Mouse (Mus musculus) right cerebral cortex, adult 2 months (tissue): ENCODE results near the gene Pip5k1a.
"Not testable (repeated sequence)": the region's sequence is repeated elsewhere in the genome, so short reads cannot be mapped to it uniquely, and the experiment has no call there.

Experiments
- DNase-seq, 2 experiments: peaks; one replicate each; pipeline ENCODE4 v3.0.0; 2021 to 2022; ENCODE audit warnings: low spot score in 2 of 2

The Pip5k1a gene

GRCm38 (mm10) chr3:95112760-95113159 is 6.0 kb upstream of the Pip5k1a start:
- DNase-seq: no peak

GRCm38 (mm10) chr3:95110911-95111726 is 4.4 kb upstream of the Pip5k1a start, which contains the start of gene Vps72:
TSS of gene Vps72 (plus strand) at chr3:95111022.
- DNase-seq: peak; percentile 94

DNA sequence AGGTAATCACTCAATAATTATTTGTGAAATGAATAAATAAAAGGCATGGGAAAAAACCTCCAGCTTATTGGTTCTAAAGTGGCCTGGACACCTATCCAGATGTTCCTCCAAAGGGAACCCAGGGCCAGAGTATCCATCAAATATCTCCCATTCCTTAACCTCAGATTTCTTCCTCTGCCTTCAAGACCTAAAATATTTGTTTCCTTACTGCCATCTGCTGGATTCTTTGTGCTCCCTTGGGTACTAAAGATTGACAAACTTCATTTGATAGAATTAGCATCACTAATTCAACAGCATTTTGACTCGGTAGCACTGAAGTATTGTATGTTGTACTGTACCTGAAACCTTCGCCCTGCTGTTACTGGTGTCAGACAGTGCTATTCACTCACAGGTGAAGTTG is 1.2 kb upstream of the Pip5k1a start:
- no peak for DNase-seq

GRCm38 (mm10) chr3:95107308-95107707 is 578 bp upstream of the Pip5k1a start:
- not testable (repeated sequence) for DNase-seq

DNA sequence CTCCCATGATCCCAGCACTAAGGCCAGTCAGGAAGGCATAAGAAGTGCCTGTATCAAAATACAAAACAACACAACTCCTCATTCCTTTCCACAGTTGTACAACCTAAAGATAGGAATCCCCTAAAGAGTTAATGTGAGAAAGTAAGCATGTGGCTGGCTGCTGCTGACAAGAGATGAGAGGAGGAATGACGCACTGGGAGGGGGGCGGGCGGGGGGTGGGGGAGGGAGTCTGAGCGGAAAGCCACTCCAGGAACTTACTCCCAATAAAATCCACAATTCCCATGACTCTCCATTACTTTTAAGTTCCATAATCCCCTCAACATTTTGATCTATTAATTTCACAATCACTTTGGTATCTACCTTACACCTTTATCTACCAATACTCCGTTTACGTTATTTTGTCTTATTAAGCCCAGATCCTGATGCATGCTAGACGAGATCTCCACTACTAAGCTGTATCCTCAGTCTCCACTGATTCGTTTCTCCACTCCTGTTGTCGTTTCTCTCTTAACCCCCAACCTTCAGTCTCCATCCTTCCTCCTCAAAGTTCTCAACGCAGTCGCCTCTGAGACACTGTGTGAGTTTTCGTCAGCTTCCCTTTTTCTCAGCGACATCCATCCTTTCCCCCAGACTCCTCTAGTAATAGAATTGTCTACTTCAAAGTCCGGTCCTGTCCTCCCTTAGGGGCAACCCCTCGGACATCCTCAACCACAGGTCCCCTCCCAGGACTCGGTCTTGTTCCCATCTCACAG is 968 bp downstream of the Pip5k1a start:
- DNase-seq: no peak

DNA sequence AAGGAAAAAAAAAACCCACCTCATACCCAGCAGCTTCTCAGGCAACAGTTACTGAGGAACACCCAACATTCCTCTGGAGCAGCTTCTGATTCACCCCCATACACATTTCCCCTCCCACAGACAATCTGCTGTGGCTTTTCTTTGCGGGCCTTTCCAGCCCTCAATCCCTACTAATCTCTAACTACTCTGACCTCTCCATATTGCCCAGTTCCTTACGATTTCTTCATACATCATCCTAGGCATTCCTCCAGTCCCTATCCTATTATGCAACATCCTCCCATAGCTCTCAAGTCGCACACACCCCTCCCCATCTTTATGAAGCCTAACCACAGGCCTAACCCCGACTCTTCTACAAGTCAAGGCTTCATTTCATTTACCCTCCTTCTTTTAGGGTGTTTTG is 1.6 kb downstream of the Pip5k1a start:
- DNase-seq: peak; percentile 53 to 65

DNA sequence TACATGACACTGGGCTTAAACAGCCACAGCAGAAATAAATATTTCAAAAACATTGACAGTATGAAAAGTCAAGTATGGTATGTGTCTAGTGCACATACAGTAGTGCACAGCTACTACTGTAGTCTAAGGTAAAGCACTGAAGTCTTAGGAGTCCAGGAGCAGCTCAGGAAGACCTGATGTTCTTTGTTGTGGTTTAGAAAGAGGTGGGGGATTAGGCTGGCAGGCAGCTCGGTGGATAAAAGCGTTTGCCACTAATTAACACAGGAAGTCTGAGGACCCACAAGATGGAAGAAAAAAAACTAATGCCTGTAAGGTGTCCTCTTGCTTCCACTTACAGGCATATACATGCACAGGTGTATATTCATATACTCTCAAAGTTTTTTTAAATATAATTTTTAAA is 5.9 kb downstream of the Pip5k1a start:
- DNase-seq: no peak

GRCm38 (mm10) chr3:95088071-95088470 is 18.7 kb downstream of the Pip5k1a start:
- no peak for DNase-seq

GRCm38 (mm10) chr3:95071606-95072005 is 35.1 kb downstream of the Pip5k1a start:
- DNase-seq: no peak

DNA sequence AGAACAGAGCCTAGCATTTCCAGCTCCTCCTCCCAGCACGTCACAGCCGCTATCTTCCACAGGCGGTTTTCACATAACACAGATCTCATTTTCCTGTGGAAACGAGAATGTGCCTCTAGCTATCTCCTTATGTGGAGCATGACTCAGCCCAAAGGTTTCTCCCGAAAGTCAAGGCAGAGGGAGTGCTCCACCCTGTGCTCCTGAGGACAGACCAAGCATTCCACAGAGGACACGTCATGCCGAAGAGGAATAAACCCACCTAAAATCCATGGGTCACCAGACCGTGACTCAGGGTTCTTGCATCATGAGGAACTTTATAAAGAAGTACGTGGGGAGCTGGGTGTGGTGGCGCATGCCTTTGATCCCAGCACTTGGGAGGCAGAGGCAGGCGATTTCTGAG is 40.2 kb downstream of the Pip5k1a start:
- DNase-seq: peak; percentile 13 to 19

GRCm38 (mm10) chr3:95066095-95066494 is 40.6 kb downstream of the Pip5k1a start:
- DNase-seq: no peak

GRCm38 (mm10) chr3:95065553-95065952 is 41.2 kb downstream of the Pip5k1a start:
- DNase-seq: no peak

GRCm38 (mm10) chr3:95063741-95064140 is 43.0 kb downstream of the Pip5k1a start:
- DNase-seq: no peak

- DNase-seq: peak; percentile 57 to 59
Measured at GRCm38 (mm10) chr3:95058078-95058477, 48.7 kb downstream of the Pip5k1a start.

DNA sequence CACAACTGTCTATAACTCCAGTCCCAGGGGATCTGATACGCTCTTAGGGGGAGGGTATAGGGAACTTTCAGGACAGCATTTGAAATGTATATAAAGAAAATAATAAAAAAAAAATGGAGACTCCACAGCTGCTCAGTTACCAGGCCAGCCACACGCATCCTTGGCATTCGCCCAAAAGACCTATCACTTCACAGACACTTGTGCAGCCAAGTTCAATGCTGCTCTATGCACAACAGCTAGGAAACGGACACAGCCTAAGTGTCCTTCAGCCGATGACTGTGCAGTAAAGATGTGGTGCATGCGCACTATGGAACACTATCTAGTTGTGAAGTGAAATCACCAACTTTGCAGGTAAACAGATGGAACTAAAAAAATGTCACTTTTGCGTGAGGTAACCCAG is 50.5 kb downstream of the Pip5k1a start:
- no peak for DNase-seq

DNA sequence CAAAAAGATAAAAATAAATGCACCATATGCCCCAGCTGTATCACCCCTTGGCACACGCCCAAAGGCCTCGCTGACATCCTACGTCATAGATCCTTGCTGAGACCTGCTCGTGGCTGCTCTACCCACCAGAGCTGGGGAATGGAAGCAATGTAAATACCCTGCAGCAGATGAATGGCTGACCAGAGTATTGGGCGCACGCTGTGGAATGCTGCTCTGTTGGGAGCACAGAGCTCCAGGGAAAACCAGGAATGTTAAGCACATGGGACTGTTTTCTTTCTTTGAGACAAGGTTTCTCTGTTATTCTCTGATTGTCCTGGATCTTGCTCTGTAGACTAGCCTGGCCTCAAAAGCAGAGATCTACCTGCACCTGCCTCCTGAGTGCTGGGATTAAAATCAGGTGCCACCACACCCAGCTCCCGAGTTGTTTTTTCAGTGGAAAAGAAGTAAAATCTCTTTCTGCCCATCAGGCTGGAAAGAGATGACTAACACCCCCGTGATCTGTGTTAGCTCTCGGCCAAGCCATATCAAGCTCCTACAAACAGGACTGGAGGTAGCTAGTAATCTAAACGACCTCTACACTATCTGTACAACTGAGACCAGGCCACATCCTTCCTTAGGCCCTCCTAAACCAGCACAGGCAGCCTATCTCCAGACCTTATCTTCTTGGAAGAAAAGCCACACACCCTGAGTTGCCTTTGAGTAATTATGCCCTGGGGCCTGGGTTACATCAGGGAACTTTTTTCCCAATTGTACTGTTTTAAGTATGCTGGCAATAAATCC is 52.1 kb downstream of the Pip5k1a start:
- DNase-seq: peak; percentile 23 to 24

DNA sequence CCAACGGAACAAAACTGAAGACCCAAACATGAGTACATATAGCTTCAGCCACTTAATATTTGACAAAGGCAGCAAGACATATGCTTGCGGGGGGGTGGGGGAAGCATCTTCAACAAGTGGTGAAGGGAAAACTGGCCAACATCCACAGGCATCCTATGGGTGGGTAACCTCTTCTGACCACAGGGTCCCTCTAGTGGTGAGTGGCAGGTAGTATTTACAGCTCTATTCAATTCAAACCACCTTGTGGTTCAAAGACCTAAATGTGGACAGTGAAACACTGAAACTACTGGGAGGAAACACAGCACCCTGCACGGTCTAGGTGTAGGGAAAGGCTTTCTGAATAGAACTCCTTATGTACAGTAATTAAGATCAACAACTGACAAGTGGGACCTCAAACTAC is 53.0 kb downstream of the Pip5k1a start:
- DNase-seq: peak in 1 of 2 experiments; percentile 31

DNA sequence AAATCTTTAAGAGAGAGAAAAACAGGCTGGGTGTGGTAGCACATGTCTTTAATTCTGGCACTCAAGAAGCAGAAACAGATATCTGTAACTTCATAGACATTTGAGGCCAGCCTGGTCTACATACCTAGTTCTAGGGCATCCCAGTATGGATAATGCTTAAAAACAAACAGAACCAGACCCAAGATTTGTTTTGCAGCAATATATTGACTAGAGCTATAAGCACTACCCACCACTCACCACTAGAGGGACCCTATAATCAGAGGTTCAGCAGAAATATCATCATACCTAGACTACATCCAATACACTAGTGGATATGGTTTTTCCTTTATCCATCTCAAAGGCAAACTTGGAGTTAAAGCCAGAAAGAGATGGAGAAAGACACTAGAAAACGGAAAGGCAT is 53.8 kb downstream of the Pip5k1a start:
- peak; percentile 54 to 57 for DNase-seq

- DNase-seq: no peak
Measured at GRCm38 (mm10) chr3:95047914-95048313, 58.8 kb downstream of the Pip5k1a start.

GRCm38 (mm10) chr3:95046462-95047057 is 60.2 kb downstream of the Pip5k1a start:
- no peak for DNase-seq

DNA sequence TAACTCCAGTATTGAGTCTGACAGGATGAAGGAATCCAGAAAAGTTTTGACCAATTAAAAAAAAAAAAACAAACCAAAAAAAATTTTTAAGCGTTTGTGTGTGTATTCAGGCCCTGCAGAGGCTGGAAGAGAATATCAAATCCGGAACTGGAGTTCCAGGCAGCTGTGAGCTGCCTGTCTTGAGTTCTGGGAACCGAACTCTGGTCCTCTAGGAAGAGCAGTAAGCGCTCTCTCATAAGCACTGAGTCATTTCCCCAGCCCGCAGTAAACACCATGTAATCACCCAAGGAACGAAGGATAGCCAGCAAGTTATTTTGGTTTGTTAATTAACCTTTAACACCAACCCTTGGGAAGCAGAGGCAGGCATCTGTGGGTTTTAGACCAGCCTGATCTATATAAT is 63.5 kb downstream of the Pip5k1a start:
- DNase-seq: no peak

GRCm38 (mm10) chr3:95042838-95043229 is 63.9 kb downstream of the Pip5k1a start:
- no peak for DNase-seq
